Mouse (Mus musculus): ENCODE data around the gene Mgat5. TPM values are rescaled to one million over a fixed set of nuclear protein-coding genes. Genes with fewer than 3 reads are reported as not detected.

Mgat5 gene
- polyA plus RNA-seq, 1 experiment from 2014 or later: 0.98 TPM

DNA sequence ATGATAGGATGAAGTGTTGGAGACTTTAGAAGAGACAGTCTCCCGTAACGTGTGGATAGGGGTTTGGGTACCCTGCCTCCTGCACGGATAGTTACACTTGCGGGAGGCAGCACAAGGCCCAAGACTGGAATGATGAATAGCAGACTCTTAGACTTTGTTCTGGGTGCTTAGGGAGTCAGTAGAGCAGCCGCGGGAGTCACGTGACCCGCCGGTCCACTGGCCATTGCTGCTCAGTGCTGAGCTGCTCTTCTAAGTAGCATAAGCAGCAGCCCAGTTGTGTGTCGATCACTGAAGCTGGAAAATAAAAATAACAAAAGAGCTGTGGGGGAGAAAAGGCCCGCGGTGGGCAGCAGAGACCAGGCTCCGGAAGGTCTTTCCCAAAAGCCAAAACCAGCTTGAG, 215.6 kb downstream of the Mgat5 start:
- Histone ChIP-seq H3K4me2 (ENCODE audit: low read depth, low read length) (no peak overlapping the region), H3K27ac (ENCODE audit: low read length) (no peak overlapping the region), H3K27me3 (ENCODE audit: control insufficient read depth, insufficient read depth, low read depth, low read length) (no peaks in the 10 kb centered on the region), H3K9me3 (replicated peaks; ENCODE audit: control insufficient read depth, low read length) (no peaks in the 10 kb centered on the region), H3K4me1 (ENCODE audit: control insufficient read depth, low read depth, low read length) (no peaks in the 10 kb centered on the region), H3K36me3 (ENCODE audit: control insufficient read depth, insufficient read depth) (no peaks in the 10 kb centered on the region), H3K9ac (ENCODE audit: low read depth, low read length) (no peak overlapping the region), H3K4me3 (ENCODE audit: low read depth, low read length) (no peak overlapping the region)
- WGBS (ENCODE audit: insufficient replicate concordance): 71% methylated on average over 13 of the region's 13 CpGs
- ATAC-seq (ENCODE audit: low read depth): no peak

DNA sequence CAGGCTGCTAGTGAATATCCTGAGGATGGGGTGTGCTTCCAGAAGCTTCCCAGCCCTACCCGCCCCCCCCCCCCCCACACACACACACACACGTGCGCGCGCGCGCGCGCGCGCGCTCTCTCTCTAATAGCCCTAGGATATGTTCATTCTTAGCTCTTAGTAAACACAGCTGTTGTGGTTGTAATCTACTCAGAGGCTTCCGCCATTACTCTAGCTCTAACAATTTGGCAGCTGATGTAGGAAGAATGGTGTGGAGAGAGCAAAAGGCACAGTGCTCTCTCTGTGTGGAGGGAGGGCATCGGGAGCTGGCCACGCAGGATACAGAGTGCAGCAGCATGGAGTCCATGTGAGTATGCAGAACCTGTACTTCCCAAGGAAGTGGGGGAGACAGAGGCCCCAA, 216.0 kb downstream of the Mgat5 start:
- Histone ChIP-seq H3K9ac (ENCODE audit: low read depth, low read length) (no peak overlapping the region), H3K4me3 (ENCODE audit: low read depth, low read length) (no peak overlapping the region), H3K4me1 (ENCODE audit: control insufficient read depth, low read depth, low read length) (no peaks in the 10 kb centered on the region), H3K36me3 (ENCODE audit: control insufficient read depth, insufficient read depth) (no peaks in the 10 kb centered on the region), H3K4me2 (ENCODE audit: low read depth, low read length) (no peak overlapping the region), H3K9me3 (replicated peaks; ENCODE audit: control insufficient read depth, low read length) (no peaks in the 10 kb centered on the region), H3K27ac (ENCODE audit: low read length) (no peak overlapping the region), H3K27me3 (ENCODE audit: control insufficient read depth, insufficient read depth, low read depth, low read length) (no peaks in the 10 kb centered on the region)
- WGBS (ENCODE audit: insufficient replicate concordance): 84% methylated on average over 14 of the region's 15 CpGs
- ATAC-seq (ENCODE audit: low read depth): no peak

DNA sequence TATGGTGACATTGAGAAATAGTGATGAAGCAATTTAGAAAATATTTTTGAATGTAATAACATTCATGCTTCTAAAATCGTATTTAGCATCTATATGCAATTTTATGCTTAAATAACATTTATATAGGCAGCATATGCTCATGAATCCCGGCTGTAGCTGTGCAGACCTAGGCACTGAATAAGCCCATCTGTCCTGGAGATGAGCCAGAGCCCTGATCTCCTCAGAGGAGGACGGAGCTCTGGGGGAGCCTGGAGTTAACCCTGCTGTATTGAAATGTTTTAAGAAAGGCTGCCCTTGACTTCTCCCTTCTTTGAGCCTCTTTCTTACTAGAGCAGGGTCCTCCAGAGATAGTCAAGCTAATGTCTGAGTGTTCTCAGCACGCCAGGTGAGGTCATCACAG, 217.8 kb downstream of the Mgat5 start:
- no peaks in the 10 kb centered on the region for H3K36me3 ChIP-seq (ENCODE audit: control insufficient read depth, insufficient read depth)
- no peaks in the 10 kb centered on the region for H3K4me1 ChIP-seq (ENCODE audit: control insufficient read depth, low read depth, low read length)
- no peak overlapping the region for H3K27ac ChIP-seq (ENCODE audit: low read length)
- H3K9ac ChIP-seq (ENCODE audit: low read depth, low read length): no peak overlapping the region
- H3K4me2 ChIP-seq (ENCODE audit: low read depth, low read length): no peak overlapping the region
- H3K9me3 ChIP-seq (replicated peaks; ENCODE audit: control insufficient read depth, low read length): no peaks in the 10 kb centered on the region
- no peak for ATAC-seq (ENCODE audit: low read depth)
- no peak overlapping the region for H3K4me3 ChIP-seq (ENCODE audit: low read depth, low read length)
- no peaks in the 10 kb centered on the region for H3K27me3 ChIP-seq (ENCODE audit: control insufficient read depth, insufficient read depth, low read depth, low read length)
- WGBS (ENCODE audit: insufficient replicate concordance): 65% methylated on average over 4 of the region's 4 CpGs

DNA sequence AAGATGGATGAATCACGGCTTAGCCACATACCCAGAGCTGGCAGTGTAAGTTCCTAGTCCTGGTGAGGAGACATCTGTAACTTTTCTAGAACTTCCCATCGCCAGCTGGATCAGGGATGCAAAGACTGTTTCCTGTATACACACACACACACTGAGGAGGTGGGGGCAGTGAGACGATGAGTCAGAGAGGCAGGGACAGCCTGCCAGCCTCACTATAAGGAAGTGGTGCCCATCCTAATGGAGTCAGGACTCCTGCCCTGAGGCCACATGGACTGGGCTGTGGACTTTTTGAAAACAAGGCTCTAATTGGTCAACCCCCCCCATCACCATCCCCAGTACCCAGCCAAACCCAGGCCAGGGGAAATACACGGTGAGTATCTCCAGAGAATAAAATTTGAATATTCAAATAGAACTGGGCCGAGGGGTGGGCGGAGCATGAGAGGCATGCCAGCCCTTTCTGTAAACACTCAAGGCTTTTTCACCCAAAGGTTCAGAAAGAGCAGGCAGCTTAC, 220.3 kb downstream of the Mgat5 start:
- no peak for ATAC-seq (ENCODE audit: low read depth)
- WGBS (ENCODE audit: insufficient replicate concordance): 30% methylated on average over 6 of the region's 6 CpGs

DNA sequence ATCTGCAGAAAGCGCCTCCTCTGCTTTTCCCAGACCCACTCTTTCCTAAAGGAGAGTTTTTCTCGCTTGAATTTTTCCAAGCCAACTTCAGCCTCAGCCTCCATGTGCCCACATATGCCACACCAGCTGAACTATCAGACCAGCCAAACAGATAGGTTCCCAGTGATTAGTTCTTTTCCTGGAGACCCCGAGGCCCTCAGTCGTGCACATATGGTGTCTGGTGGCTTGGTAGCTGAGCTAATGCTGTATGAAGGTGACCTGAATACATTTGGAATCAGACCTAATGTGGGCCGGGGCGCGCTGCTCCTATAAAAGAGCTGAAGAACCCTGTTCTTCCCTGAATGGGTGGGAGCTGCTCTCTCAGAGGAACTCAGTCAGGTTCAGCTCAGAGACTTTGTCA, 225.5 kb downstream of the Mgat5 start:
- Histone ChIP-seq H3K4me2 (ENCODE audit: low read depth, low read length) (no peak overlapping the region), H3K4me3 (ENCODE audit: low read depth, low read length) (no peak overlapping the region), H3K27ac (ENCODE audit: low read length) (no peak overlapping the region), H3K4me1 (ENCODE audit: control insufficient read depth, low read depth, low read length) (no peaks in the 10 kb centered on the region), H3K27me3 (ENCODE audit: control insufficient read depth, insufficient read depth, low read depth, low read length) (no peaks in the 10 kb centered on the region), H3K9ac (ENCODE audit: low read depth, low read length) (no peak overlapping the region), H3K9me3 (replicated peaks; ENCODE audit: control insufficient read depth, low read length) (no peaks in the 10 kb centered on the region), H3K36me3 (ENCODE audit: control insufficient read depth, insufficient read depth) (no peaks in the 10 kb centered on the region)
- ATAC-seq (ENCODE audit: low read depth): no peak
- WGBS (ENCODE audit: insufficient replicate concordance): 70% methylated on average over 7 of the region's 7 CpGs

More for the DNA sequence above, 220.3 kb downstream of the Mgat5 start:
- H3K4me1 ChIP-seq (ENCODE audit: control insufficient read depth, low read depth, low read length): no peaks in the 10 kb centered on the region
- H3K4me2 ChIP-seq (ENCODE audit: low read depth, low read length): no peak overlapping the region
- H3K9me3 ChIP-seq (replicated peaks; ENCODE audit: control insufficient read depth, low read length): no peaks in the 10 kb centered on the region
- H3K27ac ChIP-seq (ENCODE audit: low read length): no peak overlapping the region
- H3K36me3 ChIP-seq (ENCODE audit: control insufficient read depth, insufficient read depth): no peaks in the 10 kb centered on the region
- no peaks in the 10 kb centered on the region for H3K27me3 ChIP-seq (ENCODE audit: control insufficient read depth, insufficient read depth, low read depth, low read length)
- no peak overlapping the region for H3K4me3 ChIP-seq (ENCODE audit: low read depth, low read length)
- H3K9ac ChIP-seq (ENCODE audit: low read depth, low read length): no peak overlapping the region

DNA sequence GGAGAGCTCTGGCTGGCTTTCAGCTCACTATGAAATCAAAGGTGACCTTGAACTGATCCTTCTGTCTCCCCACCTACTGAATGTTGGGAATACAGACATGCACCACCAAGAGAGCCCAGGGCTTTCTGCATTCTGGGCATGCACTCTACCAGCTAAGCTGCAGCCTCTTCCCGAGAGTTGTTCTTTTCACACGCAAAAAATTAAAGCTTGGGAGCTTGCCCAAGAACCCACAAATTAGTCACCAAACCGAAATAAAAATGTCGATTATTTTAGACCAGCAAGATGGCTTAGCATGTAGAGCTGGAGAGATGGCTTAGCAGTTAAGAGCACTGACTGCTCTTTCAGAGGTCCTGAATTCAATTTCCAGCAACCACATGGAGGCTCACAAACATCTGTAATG, 230.0 kb downstream of the Mgat5 start:
- no peak overlapping the region for H3K4me2 ChIP-seq (ENCODE audit: low read depth, low read length)
- ATAC-seq (ENCODE audit: low read depth): no peak
- no peaks in the 10 kb centered on the region for H3K4me1 ChIP-seq (ENCODE audit: control insufficient read depth, low read depth, low read length)
- no peaks in the 10 kb centered on the region for H3K9me3 ChIP-seq (replicated peaks; ENCODE audit: control insufficient read depth, low read length)
- H3K36me3 ChIP-seq (ENCODE audit: control insufficient read depth, insufficient read depth): no peaks in the 10 kb centered on the region
- no peaks in the 10 kb centered on the region for H3K27me3 ChIP-seq (ENCODE audit: control insufficient read depth, insufficient read depth, low read depth, low read length)
- H3K9ac ChIP-seq (ENCODE audit: low read depth, low read length): no peak overlapping the region
- no peak overlapping the region for H3K27ac ChIP-seq (ENCODE audit: low read length)
- whole genome bisulfite sequencing (ENCODE audit: insufficient replicate concordance): 68% methylated on average over 4 of the region's 4 CpGs
- no peak overlapping the region for H3K4me3 ChIP-seq (ENCODE audit: low read depth, low read length)

DNA sequence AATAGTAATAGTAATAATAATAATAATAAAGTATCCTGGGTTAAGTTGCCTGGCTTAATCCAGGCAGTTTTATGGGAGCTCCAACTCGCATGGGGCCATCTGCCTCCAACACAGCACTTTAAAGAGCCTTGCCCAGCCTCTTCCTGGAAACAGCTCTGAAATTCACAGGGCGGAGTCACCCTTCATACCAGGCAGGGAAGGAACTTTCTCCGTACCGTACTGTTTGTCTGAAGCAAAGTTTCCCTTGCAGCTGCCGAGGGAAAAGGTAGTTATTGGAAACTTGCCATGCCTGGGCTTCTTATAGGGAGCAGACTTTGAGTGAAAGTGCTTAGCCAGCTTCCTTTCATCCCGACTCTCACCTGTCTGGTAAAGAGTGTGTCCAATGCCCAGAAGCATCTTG, 232.3 kb downstream of the Mgat5 start:
- Histone ChIP-seq H3K27me3 (ENCODE audit: control insufficient read depth, insufficient read depth, low read depth, low read length) (no peaks in the 10 kb centered on the region), H3K9me3 (replicated peaks; ENCODE audit: control insufficient read depth, low read length) (no peaks in the 10 kb centered on the region), H3K9ac (ENCODE audit: low read depth, low read length) (no peak overlapping the region), H3K27ac (ENCODE audit: low read length) (no peak overlapping the region), H3K4me2 (ENCODE audit: low read depth, low read length) (no peak overlapping the region), H3K36me3 (ENCODE audit: control insufficient read depth, insufficient read depth) (no peaks in the 10 kb centered on the region), H3K4me3 (ENCODE audit: low read depth, low read length) (no peak overlapping the region), H3K4me1 (ENCODE audit: control insufficient read depth, low read depth, low read length) (no peaks in the 10 kb centered on the region)
- ATAC-seq (ENCODE audit: low read depth): no peak
- WGBS (ENCODE audit: insufficient replicate concordance): 56% methylated on average over 6 of the region's 6 CpGs

DNA sequence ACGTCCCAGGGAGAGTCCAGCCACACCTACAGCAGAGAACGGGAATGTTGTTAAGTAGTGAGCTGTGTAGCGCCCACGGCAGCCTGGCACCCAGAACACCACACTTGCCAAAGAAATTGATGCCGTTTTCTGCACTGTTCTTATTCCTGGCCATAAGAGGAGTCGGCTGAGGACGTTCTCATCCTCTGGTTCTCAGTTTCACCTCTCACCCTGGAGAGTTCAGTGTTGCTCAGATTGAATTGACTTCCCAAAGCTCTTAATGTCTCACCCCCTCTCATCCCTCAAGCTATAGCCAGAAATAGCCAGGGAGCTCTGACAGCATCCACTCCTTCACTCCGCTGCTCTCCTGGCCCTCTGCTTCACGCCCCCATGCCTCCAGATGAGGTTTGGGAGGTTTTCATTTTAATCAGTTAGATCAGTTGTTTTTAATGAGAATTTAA, 234.7 kb downstream of the Mgat5 start:
- WGBS (ENCODE audit: insufficient replicate concordance): 69% methylated on average over 9 of the region's 9 CpGs
- Histone ChIP-seq H3K27ac (ENCODE audit: low read length) (no peak overlapping the region), H3K4me2 (ENCODE audit: low read depth, low read length) (no peak overlapping the region), H3K27me3 (ENCODE audit: control insufficient read depth, insufficient read depth, low read depth, low read length) (no peaks in the 10 kb centered on the region), H3K9me3 (replicated peaks; ENCODE audit: control insufficient read depth, low read length) (no peaks in the 10 kb centered on the region), H3K4me3 (ENCODE audit: low read depth, low read length) (no peak overlapping the region), H3K4me1 (ENCODE audit: control insufficient read depth, low read depth, low read length) (no peaks in the 10 kb centered on the region), H3K9ac (ENCODE audit: low read depth, low read length) (no peak overlapping the region), H3K36me3 (ENCODE audit: control insufficient read depth, insufficient read depth) (no peaks in the 10 kb centered on the region)
- ATAC-seq (ENCODE audit: low read depth): no peak

DNA sequence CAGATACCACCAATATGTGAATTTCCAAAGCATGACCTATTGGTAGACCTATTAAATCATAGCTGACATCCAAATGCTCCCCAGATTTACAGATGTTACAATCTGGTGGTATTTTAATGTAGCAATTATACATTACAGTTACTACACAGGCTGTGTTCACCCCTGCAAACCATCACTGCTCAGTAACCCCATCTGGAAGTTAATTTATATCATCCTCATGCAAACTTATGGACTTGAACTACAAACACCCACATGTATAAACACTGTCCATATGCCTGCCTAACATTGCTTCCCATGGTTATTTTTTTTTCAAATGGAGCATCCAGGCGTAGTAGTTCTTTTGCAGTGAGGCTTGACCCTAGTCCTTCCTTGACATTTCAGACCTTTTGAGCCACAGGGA, 236.2 kb downstream of the Mgat5 start:
- Histone ChIP-seq H3K27ac (ENCODE audit: low read length) (no peak overlapping the region), H3K4me3 (ENCODE audit: low read depth, low read length) (no peak overlapping the region), H3K4me1 (ENCODE audit: control insufficient read depth, low read depth, low read length) (no peaks in the 10 kb centered on the region), H3K9me3 (replicated peaks; ENCODE audit: control insufficient read depth, low read length) (no peaks in the 10 kb centered on the region), H3K4me2 (ENCODE audit: low read depth, low read length) (no peak overlapping the region), H3K36me3 (ENCODE audit: control insufficient read depth, insufficient read depth) (no peaks in the 10 kb centered on the region), H3K9ac (ENCODE audit: low read depth, low read length) (no peak overlapping the region), H3K27me3 (ENCODE audit: control insufficient read depth, insufficient read depth, low read depth, low read length) (no peaks in the 10 kb centered on the region)
- WGBS (ENCODE audit: insufficient replicate concordance): 72% methylated on average over 1 of the region's 1 CpGs
- no peak for ATAC-seq (ENCODE audit: low read depth)
